Mouse (Mus musculus) embryonic facial prominence, embryonic 14.5 days (tissue): ENCODE measurements around the gene Ppil6. TPM values are rescaled to one million over a fixed set of nuclear protein-coding genes. Genes with fewer than 3 reads are reported as not detected.
A peak's percentile ranks its signal among the peaks of the same experiment; 100 is the strongest.
"Not testable (repeated sequence)": the region's sequence is repeated elsewhere in the genome, so short reads cannot be mapped to it uniquely, and the experiment has no call there.

ENCODE experiments used
- ATAC-seq: fragments of 200-750 bp; cut with Nextera tagmentation; 2 replicates; pipeline ENCODE4 v1.8.0; 2017; ENCODE audit warnings: low read depth, moderate number of reproducible peaks, moderate TSS enrichment
- DNase-seq: peaks from one replicate; pipeline ENCODE4 v3.0.0-alpha.2; 2015; ENCODE audit warnings: low spot score
- H3K27ac ChIP-seq: fragments of 300-500 bp; sonication (generic); replicated peaks from 2 replicates; pipeline ENCODE4 v1.5.1; 2014; ENCODE audit warnings: low read depth, mild to moderate bottlenecking, low read length, moderate library complexity
- H3K27me3 ChIP-seq: fragments of 300-500 bp; sonication (generic); replicated peaks from 2 replicates; pipeline ENCODE4 v1.6.1; 2014; ENCODE audit warnings: low read length; ENCODE audit not compliant: control insufficient read depth, insufficient read depth
- H3K36me3 ChIP-seq: fragments of 300-500 bp; sonication (generic); 2 replicates; pipeline ENCODE4 v1.6.1; 2014; ENCODE audit warnings: low read length, mixed read lengths; ENCODE audit not compliant: control insufficient read depth, insufficient read depth
- H3K4me1 ChIP-seq: fragments of 300-500 bp; sonication (generic); 2 replicates; pipeline ENCODE4 v1.6.1; 2014; ENCODE audit warnings: antibody characterized with exemption, low read length; ENCODE audit not compliant: control insufficient read depth, insufficient read depth
- H3K4me2 ChIP-seq: fragments of 300-500 bp; sonication (generic); 2 replicates; pipeline ENCODE4 v1.6.1; 2014; ENCODE audit warnings: low read depth, mild to moderate bottlenecking, low read length, moderate library complexity, mixed read lengths
- H3K4me3 ChIP-seq: fragments of 300-500 bp; sonication (generic); 2 replicates; pipeline ENCODE4 v1.5.1; 2014; ENCODE audit warnings: low read depth, mild to moderate bottlenecking, low read length
- H3K9ac ChIP-seq: fragments of 300-500 bp; sonication (generic); 2 replicates; pipeline ENCODE4 v1.6.1; 2014; ENCODE audit warnings: low read depth, mild to moderate bottlenecking, low read length, moderate library complexity, mixed read lengths
- H3K9me3 ChIP-seq: fragments of 300-500 bp; sonication (generic); 2 replicates; pipeline ENCODE4 v1.6.1; 2016; ENCODE audit warnings: low read length; ENCODE audit not compliant: control insufficient read depth
- WGBS: fragments of 180-500 bp; shearing (Covaris S2); extraction: QIAGEN DNeasy Blood & Tissue Kit; methylation state at CpG from one replicate; pipeline ENCODE4 v1.1.7; 2014; 5-methylcytosine and 5-hydroxymethylcytosine counted together
- polyA plus RNA-seq: library from polyadenylated mRNA; unstranded; fragments of >200 nt; fragmentation: Nextera tagmentation; extraction: Ambion mirVana; gene quantifications from 2 replicates; pipeline ENCODE4 v1.2.1, GENCODE M21; 2014

Gene Ppil6
- polyA plus RNA-seq, 1 experiment from 2014 or later: 2.0 TPM

DNA sequence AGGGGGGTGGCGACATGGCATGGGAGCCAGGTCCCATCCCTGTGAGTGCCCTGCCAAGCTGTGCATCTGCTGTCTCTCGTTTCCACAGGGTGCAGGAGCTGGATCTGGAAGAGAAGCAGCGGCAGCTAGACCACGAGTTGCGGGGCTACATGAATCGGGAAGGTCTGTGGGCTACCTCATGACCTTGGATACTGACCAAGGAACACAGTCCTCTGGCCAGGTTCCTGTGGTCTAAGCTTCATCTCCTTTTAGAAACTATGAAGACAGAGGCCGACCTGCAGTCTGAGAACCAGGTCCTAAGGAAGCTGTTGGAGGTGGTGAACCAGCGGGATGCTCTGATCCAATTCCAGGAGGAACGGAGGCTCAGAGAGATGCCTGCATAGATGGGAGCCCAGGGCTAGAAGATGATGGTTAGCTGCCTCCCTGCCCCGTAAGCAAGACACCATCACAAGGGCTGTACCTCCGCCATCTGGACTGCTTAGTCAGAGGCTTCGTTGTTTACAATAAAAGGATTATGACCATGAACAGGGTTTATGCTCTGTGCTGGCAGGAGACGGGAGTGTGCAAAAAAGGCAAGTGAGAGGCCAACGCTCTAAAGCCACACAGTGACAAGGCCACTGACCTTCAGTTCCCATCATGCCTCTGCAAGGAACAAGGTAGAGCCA lies 3.6 kb upstream of the Ppil6 start:
- no peak for DNase-seq

DNA sequence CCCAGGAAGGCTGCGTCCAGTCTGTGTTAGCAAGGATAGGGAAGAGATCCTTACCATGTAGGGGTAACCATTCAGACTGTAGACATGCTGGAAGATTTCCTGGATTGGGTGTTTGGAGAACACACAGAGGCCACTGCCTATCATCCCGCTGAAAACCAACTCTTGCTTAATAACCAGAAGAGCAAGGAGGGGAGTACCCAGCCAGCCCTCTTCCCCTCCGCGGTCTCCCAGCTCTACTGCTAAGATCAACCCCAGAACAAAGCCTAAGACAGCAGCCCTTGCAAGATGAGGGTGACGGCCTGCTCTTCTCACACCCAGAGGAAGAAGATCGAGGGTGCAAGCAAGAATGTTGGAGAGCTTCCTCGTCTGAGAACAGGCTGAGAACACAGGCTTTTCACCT lies 1.4 kb upstream of the Ppil6 start:
- DNase-seq (no peak), ATAC-seq (no peak)
- Histone ChIP-seq H3K9ac (peak overlapping the region; percentile 76), H3K27me3 (no peaks in the 10 kb centered on the region), H3K4me3 (peak overlapping the region; percentile 63), H3K4me2 (peak overlapping the region; percentile 98), H3K4me1 (peaks cover 12% of the 10 kb centered on the region), H3K27ac (no peak overlapping the region), H3K9me3 (no peaks in the 10 kb centered on the region), H3K36me3 (peaks cover 44% of the 10 kb centered on the region)
- WGBS: 47% methylated on average over 7 of the region's 7 CpGs

More for the DNA sequence above, 3.6 kb upstream of the Ppil6 start:
- H3K4me2 ChIP-seq: no peak overlapping the region
- 85% methylated on average over 14 of the region's 14 CpGs for WGBS
- H3K27me3 ChIP-seq: no peaks in the 10 kb centered on the region
- peaks cover 12% of the 10 kb centered on the region for H3K4me1 ChIP-seq
- no peaks in the 10 kb centered on the region for H3K9me3 ChIP-seq
- H3K4me3 ChIP-seq: no peak overlapping the region
- H3K9ac ChIP-seq: no peak overlapping the region
- H3K27ac ChIP-seq: no peak overlapping the region
- no peak for ATAC-seq
- H3K36me3 ChIP-seq: peaks cover 67% of the 10 kb centered on the region

DNA sequence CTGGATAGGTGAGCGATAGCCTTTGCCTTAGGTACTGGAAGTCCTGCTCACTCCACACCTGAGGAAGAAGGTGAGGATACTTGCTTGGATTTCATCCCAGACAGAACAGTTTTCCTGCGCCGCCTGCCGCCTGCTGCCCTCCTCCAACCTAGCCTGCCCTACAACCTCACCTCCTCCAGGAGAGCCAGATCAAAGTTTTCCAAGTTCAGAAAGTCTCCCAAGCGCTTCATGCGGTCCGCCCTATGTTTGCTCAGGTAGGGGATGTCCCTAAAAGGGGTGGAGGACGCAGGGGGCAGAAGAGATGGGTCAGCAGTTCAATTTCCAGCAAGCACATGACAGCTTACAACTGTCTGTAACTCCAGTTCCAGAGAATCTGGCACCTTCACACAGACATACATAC lies 945 bp upstream of the Ppil6 start:
- 29% methylated on average over 8 of the region's 8 CpGs for WGBS
- Histone ChIP-seq H3K27me3 (no peaks in the 10 kb centered on the region), H3K4me1 (peaks cover 12% of the 10 kb centered on the region), H3K4me2 (peak overlapping the region; percentile 98), H3K36me3 (peaks cover 40% of the 10 kb centered on the region), H3K4me3 (peak overlapping the region; percentile 63), H3K27ac (no peak overlapping the region), H3K9me3 (no peaks in the 10 kb centered on the region), H3K9ac (peak overlapping the region; percentile 76)
- no peak for ATAC-seq
- no peak for DNase-seq

DNA sequence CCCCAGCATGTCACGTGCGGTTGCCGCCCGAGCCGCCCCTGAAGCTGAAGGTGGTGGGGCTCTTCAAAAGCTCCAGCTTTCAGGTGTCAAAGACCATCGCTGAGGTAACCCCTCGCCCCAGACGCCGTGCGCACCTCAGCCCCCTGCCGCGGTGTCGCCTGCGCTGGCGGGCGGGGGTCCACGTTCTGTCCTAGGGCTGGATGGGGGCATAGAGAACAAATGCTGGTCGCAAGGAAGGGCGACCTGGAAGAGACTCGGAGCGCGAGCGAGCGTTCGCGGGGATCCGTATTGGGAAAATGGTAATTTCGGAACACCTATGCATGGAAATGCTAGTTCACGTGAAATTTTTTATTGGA lies 257 bp downstream of the Ppil6 start:
- WGBS: under 1% methylated on average over 27 of the region's 29 CpGs
- H3K4me2 ChIP-seq: peak overlapping the region; percentile 98
- peaks cover 28% of the 10 kb centered on the region for H3K36me3 ChIP-seq
- H3K9me3 ChIP-seq: no peaks in the 10 kb centered on the region
- H3K4me3 ChIP-seq: peak overlapping the region; percentile 63
- H3K27me3 ChIP-seq: no peaks in the 10 kb centered on the region
- peak overlapping the region; percentile 76 for H3K9ac ChIP-seq
- ATAC-seq: peak; percentile 24
- H3K27ac ChIP-seq: no peak overlapping the region
- H3K4me1 ChIP-seq: peaks cover 12% of the 10 kb centered on the region
- no peak for DNase-seq

DNA sequence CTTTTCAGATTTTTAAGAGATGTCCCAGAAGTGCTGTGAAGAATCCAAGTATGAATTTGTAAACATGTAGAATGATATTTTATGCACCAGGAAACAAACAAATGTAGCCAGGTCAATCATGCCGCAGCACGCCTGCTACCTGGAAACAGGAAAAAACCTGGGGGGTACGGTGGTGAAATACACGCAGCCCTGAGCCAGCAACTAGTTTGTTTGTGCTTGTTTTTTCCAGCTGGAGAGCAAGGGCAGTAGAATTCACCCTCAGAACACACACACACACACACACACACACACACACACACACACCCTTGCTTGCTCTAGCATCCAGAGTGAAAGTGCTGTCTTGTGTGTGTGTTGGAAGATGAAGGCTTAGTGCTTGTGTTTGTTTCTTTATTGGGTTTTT lies 872 bp downstream of the Ppil6 start:
- Histone ChIP-seq H3K4me3 (peak overlapping the region; percentile 63; the same call in 1 of the 2 replicates), H3K9me3 (no peaks in the 10 kb centered on the region), H3K4me1 (peaks cover 12% of the 10 kb centered on the region), H3K9ac (no peak overlapping the region), H3K27me3 (no peaks in the 10 kb centered on the region), H3K36me3 (peaks cover 22% of the 10 kb centered on the region), H3K4me2 (peak overlapping the region; percentile 98), H3K27ac (no peak overlapping the region)
- DNase-seq (no peak), ATAC-seq (no peak)
- WGBS: 36% methylated on average over 4 of the region's 4 CpGs

DNA sequence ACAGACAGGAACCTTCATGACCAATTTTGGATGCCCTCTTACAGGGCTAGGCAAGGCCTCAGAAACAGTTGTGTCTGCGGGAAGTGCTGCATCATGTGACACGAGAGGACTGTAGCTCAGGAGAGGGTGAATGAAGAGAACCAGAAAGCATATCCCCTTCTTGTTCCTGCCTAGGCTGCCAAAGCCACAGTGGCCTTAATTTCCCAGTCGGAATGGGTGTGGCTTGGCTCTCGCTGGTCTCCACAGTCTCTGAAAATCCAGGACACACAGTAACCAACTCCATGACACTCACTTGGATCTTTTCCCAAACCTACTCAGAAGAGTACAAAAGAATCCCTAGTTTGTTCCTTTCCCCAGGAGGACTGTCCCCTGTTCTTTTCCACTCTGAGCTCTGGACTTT lies 10.7 kb downstream of the Ppil6 start:
- WGBS: 57% methylated on average over 4 of the region's 4 CpGs
- H3K9ac ChIP-seq: no peak overlapping the region
- H3K27me3 ChIP-seq: no peaks in the 10 kb centered on the region
- no peaks in the 10 kb centered on the region for H3K9me3 ChIP-seq
- peak; percentile 51 for DNase-seq
- H3K4me1 ChIP-seq: no peaks in the 10 kb centered on the region
- ATAC-seq: no peak; the same call in 1 of the 2 replicates
- no peak overlapping the region for H3K27ac ChIP-seq
- no peak overlapping the region for H3K4me2 ChIP-seq
- H3K4me3 ChIP-seq: no peak overlapping the region
- no peaks in the 10 kb centered on the region for H3K36me3 ChIP-seq

DNA sequence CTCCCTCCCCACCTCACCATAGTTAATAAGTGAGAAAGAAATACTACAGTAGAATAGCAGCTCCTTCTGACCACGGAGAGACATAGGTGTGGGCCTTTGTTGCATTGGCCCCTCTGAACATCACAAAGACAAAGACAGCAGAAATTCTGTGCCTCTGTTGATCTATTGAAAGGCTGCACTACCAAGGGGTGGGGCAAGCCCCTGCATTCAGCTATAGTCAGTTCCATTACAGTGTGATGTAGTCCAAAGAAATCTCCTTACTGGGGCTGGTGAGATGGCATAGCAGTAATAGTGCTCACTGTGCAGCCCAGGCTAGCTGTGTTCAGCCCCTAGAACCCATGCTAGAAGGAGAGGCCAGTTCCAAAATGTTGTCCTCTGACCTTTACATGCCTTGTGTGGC lies 14.8 kb downstream of the Ppil6 start:
- no peak for ATAC-seq
- H3K27me3 ChIP-seq: no peaks in the 10 kb centered on the region
- no peaks in the 10 kb centered on the region for H3K36me3 ChIP-seq
- no peaks in the 10 kb centered on the region for H3K4me1 ChIP-seq
- H3K9ac ChIP-seq: no peak overlapping the region
- no peak overlapping the region for H3K27ac ChIP-seq
- no peaks in the 10 kb centered on the region for H3K9me3 ChIP-seq
- no peak for DNase-seq
- 79% methylated on average over 1 of the region's 1 CpGs for WGBS
- no peak overlapping the region for H3K4me3 ChIP-seq
- H3K4me2 ChIP-seq: no peak overlapping the region

DNA sequence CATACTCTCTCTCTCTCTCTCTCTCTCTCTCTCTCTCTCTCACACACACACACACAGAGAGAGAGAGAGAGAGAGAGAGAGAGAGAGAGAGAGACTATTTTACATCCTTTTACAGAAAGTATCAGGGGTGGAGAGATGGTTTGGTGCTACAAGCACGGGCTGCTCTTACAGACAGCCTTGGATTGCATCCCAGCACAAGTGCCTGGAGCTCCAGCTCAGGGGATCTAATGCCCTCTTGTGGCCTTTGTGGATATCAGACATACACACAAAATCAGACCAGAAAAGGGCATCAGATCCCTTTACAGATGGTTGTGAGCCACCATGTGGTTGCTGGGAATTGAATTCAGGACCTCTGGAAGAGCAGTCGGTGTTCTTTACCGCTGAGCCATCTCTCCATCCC lies 15.2 kb downstream of the Ppil6 start:
- not testable (repeated sequence) for H3K4me3 ChIP-seq, H3K27me3 ChIP-seq, H3K27ac ChIP-seq, H3K4me1 ChIP-seq, H3K9ac ChIP-seq, H3K9me3 ChIP-seq, H3K4me2 ChIP-seq, H3K36me3 ChIP-seq
- ATAC-seq (peak; percentile 82), DNase-seq (peak; percentile 92)
- 2% methylated on average over 3 of the region's 3 CpGs for WGBS

DNA sequence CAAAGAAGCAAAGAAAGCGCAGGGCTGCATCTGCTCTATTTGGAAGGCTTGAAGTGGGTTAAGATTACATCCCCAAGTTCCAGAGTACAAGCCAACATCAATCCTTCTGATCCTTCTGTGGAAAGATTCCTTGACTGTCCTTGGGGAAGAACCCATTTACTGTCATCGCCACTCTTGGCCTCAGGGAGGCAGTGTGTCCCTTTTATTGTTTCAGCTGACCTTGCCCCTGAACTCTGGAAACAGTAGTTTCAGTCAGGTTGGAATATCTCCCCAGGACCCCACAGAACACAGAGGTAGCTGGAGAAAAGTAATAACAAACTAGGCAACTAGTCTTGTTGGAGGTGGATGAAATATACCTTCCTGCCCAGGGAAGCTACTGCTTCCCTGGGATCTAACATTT lies 18.9 kb downstream of the Ppil6 start:
- no peaks in the 10 kb centered on the region for H3K9me3 ChIP-seq
- DNase-seq (no peak), ATAC-seq (no peak)
- H3K36me3 ChIP-seq: no peaks in the 10 kb centered on the region
- no peaks in the 10 kb centered on the region for H3K27me3 ChIP-seq
- H3K4me2 ChIP-seq: no peak overlapping the region
- no peak overlapping the region for H3K9ac ChIP-seq
- WGBS: 36% methylated on average over 2 of the region's 2 CpGs
- no peak overlapping the region for H3K27ac ChIP-seq
- no peaks in the 10 kb centered on the region for H3K4me1 ChIP-seq
- H3K4me3 ChIP-seq: no peak overlapping the region
